Mouse (Mus musculus) testis, adult 2 months (tissue): ENCODE results near the gene Stk38.

Experiments used
- CTCF ChIP-seq: fragments of 200-500 bp; IDR thresholded peaks from 2 replicates; pipeline ENCODE4 v1.5.1; 2012; ENCODE audit warnings: low read depth, mild to moderate bottlenecking, inconsistent platforms, low read length, moderate library complexity; ENCODE audit not compliant: control insufficient read depth, insufficient read depth, insufficient replicate concordance
- POLR2A ChIP-seq: fragments of 200-500 bp; IDR thresholded peaks from 2 replicates; pipeline ENCODE4 v1.6.1; 2012; ENCODE audit warnings: low read depth, mild to moderate bottlenecking, inconsistent platforms, low read length, moderate library complexity; ENCODE audit not compliant: control insufficient read depth

- TF ChIP-seq CTCF (no peak), POLR2A (no peak)
These were observed 6.4 kb upstream of the Stk38 start for GRCm38 (mm10) chr17:29014235-29014634.
